Mouse (Mus musculus) Patski (cell line): Measurements from ENCODE around the gene Klf9. TPM values are rescaled to one million over a fixed set of nuclear protein-coding genes. Genes with fewer than 3 reads are reported as not detected.
"Not testable (repeated sequence)": the region's sequence is repeated elsewhere in the genome, so short reads cannot be mapped to it uniquely, and the experiment has no call there.

ENCODE experiments used
- ATAC-seq: fragments of 100-300 bp; one replicate; pipeline ENCODE4 v1.8.0; 2021
- CTCF ChIA-PET: fragments of 350-600 bp; sonication (Branson Sonifier 250); formaldehyde crosslinking; loops from one replicate; lab custom pipeline; 2022; ENCODE audit warnings: inconsistent platforms; lab: Charles Lee
- POLR2A ChIA-PET: fragments of 350-600 bp; sonication (Branson Sonifier 250); formaldehyde crosslinking; loops from one replicate; lab custom pipeline; 2022; ENCODE audit warnings: antibody characterized with exemption, inconsistent platforms; lab: Charles Lee
- DNase-seq: peaks from one replicate; pipeline ENCODE4 v3.0.0-alpha.2; 2011; ENCODE audit warnings: low read depth, low spot score
- H3K27me3 ChIP-seq: fragments of 371-371 bp; one replicate; pipeline ENCODE4 v1.5.1; 2021
- CTCF ChIP-seq: fragments of 100-300 bp; IDR thresholded peaks from one replicate; pipeline ENCODE4 v1.5.1; 2021
- in situ Hi-C: fragments of 300-500 bp; cut with MboI; formaldehyde crosslinking; loops from 3 replicates; pipeline ENCODE4 v1.11.1; 2018; ENCODE audit warnings: low pct_unique_long_range_greater_than_20kb, mixed read lengths
- polyA plus RNA-seq: library from polyadenylated mRNA; unstranded; gene quantifications from one replicate; pipeline ENCODE4 v1.2.3, GENCODE M21; 2021

The Klf9 gene
- polyA plus RNA-seq, 1 experiment from 2014 or later: 33.8 TPM

DNA sequence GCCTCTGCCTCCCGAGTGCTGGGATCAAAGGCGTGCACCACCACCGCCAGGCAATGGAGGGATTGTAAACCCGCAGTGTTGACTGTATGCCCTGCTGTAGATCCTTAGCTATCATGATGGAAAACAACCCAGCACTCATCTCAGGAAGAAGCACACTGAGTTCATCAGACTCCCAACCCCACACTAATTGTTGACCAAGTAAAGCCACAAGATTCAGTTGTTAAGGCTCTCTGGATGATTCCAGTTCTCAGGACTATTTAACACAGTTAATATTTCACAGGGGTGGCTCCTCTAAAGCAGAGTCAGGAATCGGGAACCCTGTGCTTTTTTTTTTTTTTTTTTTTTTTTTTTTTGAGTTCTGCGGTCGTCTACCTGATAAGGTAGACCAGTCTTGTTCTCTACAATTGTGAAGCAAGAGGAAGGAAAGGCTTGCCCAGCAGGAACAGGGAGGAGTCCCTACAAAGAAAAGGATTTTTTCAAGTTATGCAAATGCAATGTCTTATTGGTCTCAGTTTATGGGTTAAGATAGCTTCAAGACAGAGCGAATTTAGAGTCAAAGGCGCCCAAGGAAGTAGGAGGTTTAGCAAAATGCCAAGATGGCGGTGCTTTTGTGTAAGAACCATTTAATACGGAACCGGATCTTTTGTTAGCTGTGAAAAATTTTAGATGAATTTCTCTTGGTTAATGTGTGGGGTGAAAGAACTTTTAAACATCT lies 1.1 kb upstream of the Klf9 start:
- ChIA-PET CTCF (interaction anchor here (1.4 kb wide), 1 partner anchor 64 kb away, joined by 3 read pairs; no protein-coding TSS in a partner anchor), POLR2A (interaction anchor here (0.6 to 0.7 kb wide), 3 partner anchors 120 to 345 kb away, joined by 3 to 5 read pairs (median 5); no protein-coding TSS in a partner anchor)
- in situ Hi-C loops: loop anchor here (5.0 to 10.0 kb wide), 3 partner anchors 87 to 223 kb away; no protein-coding TSS in a partner anchor
- ATAC-seq (no peak), DNase-seq (no peak)
- TF ChIP-seq CTCF: no peak
- H3K27me3 ChIP-seq: no peaks in the 10 kb centered on the region

DNA sequence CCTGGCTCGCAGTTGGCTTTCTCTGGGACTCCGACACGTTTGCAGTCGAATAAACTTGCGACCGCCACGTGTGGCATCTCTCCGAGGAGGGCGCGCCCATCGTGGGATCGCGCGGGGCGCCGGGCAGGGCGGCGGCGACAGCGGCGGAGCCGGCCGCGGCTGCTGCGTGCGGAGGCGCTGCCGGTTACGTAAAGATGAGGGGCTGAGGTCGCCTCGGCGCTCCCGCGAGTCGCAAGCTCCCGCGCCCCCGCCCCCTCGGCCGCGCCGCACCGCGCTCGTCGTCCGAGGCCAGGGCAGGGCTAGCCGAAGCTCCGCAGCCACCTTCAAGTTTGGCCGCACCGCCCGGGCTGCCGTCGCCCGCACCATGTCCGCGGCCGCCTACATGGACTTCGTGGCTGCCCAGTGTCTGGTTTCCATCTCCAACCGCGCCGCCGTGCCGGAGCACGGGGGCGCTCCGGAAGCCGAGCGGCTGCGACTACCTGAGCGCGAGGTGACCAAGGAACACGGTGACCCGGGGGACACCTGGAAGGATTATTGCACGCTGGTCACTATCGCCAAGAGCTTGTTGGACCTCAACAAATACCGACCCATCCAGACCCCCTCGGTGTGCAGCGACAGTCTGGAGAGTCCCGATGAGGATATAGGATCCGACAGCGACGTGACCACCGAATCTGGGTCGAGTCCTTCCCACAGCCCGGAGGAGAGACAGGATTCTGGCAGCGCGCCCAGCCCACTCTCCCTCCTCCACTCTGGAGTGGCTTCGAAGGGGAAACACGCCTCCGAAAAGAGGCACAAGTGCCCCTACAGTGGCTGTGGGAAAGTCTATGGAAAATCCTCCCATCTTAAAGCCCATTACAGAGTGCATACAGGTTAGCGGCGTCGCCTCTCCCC lies 610 bp downstream of the Klf9 start:
- CTCF ChIA-PET: interaction anchor here (3.1 kb wide), 1 partner anchor 225 kb away, joined by 16 read pairs; no protein-coding TSS in a partner anchor
- ATAC-seq (peak; percentile 6), DNase-seq (no peak)
- no peak for TF ChIP-seq CTCF
- H3K27me3 ChIP-seq: no peaks in the 10 kb centered on the region
- POLR2A ChIA-PET: interaction anchor here (0.5 to 1.3 kb wide), 4 partner anchors 8 to 201 kb away, joined by 3 read pairs; no protein-coding TSS in a partner anchor
- in situ Hi-C loops: loop anchor here (5.0 to 10.0 kb wide), 3 partner anchors 86 to 224 kb away; no protein-coding TSS in a partner anchor

DNA sequence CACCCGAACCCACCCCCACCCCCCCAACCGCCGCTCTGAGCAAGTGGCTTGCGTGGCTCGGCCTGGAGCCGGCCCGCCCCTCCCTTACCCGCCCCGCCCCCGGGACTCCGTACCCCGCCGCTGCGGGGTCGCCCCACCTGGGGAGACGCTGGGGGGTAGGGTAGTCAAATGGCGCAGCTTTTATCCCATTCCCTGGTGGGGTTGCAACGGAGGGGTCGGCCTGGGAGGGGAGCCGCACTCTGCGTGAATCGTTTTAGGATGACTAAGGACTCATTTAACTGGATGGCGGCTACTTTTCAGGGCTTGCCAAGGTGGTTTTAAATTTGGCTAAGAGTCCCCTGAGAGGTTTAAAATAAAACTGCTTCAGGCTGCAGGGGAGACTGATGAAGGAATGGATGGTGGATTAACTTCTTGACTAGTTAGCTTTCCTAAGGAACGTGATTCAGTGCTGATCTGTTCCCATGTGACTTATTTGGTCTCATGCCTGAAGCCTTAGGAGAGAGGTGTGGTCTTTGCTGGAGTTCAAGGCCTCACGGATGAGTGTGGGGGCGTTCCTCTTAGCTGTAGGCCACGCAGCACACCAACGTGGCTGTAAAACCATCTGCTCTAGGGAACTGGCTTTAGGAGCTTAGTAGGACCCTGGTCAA lies 1.5 kb downstream of the Klf9 start:
- TF ChIP-seq CTCF: no peak
- no peak for ATAC-seq
- in situ Hi-C loops: loop anchor here (5.0 to 10.0 kb wide), 3 partner anchors 85 to 225 kb away; no protein-coding TSS in a partner anchor
- H3K27me3 ChIP-seq: no peaks in the 10 kb centered on the region
- ChIA-PET POLR2A (interaction anchor here (0.5 to 1.3 kb wide), 3 partner anchors 9 to 182 kb away, joined by 3 read pairs; no protein-coding TSS in a partner anchor), CTCF (interaction anchor here (1.1 to 3.1 kb wide), 2 partner anchors 187 to 226 kb away, joined by 3 to 16 read pairs; no protein-coding TSS in a partner anchor)
- DNase-seq: no peak

DNA sequence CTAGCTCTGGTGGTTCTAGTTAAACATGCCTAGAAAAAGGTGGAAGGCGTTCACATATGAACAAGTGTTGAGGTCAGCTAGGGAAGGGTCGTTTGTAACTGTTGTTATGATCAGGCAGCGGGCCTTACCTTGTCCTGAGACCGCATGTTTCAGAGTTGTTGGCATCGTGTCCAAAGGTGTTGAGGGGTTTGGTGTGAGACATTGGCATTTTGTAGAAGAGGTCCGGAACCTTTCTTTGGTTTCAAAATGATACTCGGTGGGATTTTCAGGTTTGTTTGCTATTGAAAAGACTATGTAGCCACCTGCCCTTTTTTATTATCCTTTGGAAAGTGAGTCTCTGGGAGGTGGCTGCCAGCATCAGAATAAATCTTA lies 2.0 kb downstream of the Klf9 start:
- no peaks in the 10 kb centered on the region for H3K27me3 ChIP-seq
- TF ChIP-seq CTCF: no peak
- ATAC-seq (no peak), DNase-seq (no peak)
- ChIA-PET CTCF (interaction anchor here (1.1 to 3.1 kb wide), 4 partner anchors 8 to 226 kb away, joined by 3 to 16 read pairs (median 4); no protein-coding TSS in a partner anchor), POLR2A (interaction anchor here (0.5 to 1.3 kb wide), 3 partner anchors 38 to 183 kb away, joined by 3 to 4 read pairs (median 3); no protein-coding TSS in a partner anchor)
- in situ Hi-C loops: loop anchor here (5.0 to 10.0 kb wide), 3 partner anchors 84 to 226 kb away; no protein-coding TSS in a partner anchor

DNA sequence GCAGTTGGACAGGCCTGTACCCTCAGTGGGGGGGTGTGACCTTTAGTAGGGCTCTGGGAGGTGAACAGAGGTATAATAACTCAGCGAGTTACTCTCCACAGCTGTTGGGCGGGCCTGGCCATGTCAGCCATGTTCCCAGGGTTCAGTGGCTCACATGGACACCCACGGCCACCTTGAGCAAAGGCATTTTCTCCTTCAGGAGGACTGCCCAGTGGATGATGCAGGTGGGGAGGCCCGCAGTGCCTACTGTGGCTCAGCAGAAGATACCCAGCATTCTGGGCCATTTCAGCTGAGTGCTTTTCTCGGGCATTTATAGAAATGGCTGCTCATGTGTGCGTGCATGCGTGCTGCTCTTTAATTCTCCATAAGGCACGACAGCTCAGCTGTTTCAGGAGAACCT lies 2.5 kb downstream of the Klf9 start:
- CTCF ChIA-PET: interaction anchor here (1.1 to 3.1 kb wide), 4 partner anchors 9 to 227 kb away, joined by 3 to 16 read pairs (median 4); no protein-coding TSS in a partner anchor
- ATAC-seq: no peak
- in situ Hi-C loops: loop anchor here (5.0 to 10.0 kb wide), 3 partner anchors 84 to 226 kb away; no protein-coding TSS in a partner anchor
- POLR2A ChIA-PET: interaction anchor here (0.6 to 0.7 kb wide), 2 partner anchors 120 to 1870 kb away, joined by 4 to 6 read pairs; no protein-coding TSS in a partner anchor
- DNase-seq: no peak
- TF ChIP-seq CTCF: no peak
- no peaks in the 10 kb centered on the region for H3K27me3 ChIP-seq

DNA sequence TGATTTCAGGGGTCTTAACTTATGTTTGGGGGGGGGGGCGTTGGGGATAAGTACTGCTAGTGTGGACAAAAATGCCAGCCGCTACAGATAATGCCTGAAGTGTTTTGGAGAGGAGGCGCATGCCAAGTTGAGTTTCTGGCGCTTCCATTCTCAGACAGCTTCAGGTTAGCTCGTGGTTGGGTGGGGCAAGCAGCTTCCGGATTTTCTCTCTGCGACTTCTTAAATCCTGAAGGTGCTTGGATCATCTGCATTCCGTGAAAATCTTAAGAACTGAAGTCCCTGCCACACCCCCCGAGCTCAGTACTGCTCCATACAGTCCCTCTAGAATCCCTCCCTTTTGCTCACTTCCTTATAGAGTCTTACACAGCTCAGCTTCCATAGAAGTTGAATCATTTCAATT lies 3.0 kb downstream of the Klf9 start:
- POLR2A ChIA-PET: interaction anchor here (0.6 to 0.7 kb wide), 3 partner anchors 68 to 1870 kb away, joined by 3 to 6 read pairs (median 4); no protein-coding TSS in a partner anchor
- no peaks in the 10 kb centered on the region for H3K27me3 ChIP-seq
- no peak for DNase-seq
- CTCF ChIA-PET: interaction anchor here (1.1 to 3.1 kb wide), 3 partner anchors 9 to 227 kb away, joined by 4 to 16 read pairs (median 5); no protein-coding TSS in a partner anchor
- ATAC-seq: no peak
- in situ Hi-C loops: loop anchor here (5.0 to 10.0 kb wide), 3 partner anchors 83 to 227 kb away; no protein-coding TSS in a partner anchor
- no peak for TF ChIP-seq CTCF

DNA sequence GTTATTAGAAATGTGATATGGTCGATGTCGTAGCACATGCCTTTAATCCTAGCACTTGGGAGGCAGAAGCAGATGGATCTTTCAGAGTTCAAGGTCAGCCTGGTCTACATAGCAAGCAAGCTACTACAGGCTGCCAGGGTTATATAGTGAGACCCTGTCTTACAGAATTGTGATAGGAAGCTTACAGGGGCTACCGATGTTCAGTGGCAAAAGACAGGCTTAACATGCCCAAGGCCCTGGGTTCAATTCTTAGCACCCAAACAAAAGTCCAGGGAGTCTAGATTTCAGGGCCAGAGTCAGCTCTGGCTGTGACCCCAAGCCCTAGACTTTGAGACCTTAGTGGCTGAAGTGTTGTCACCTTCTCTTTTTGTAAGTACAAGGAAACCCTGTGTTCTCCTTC lies 4.1 kb downstream of the Klf9 start:
- CTCF ChIA-PET: no interaction called here
- TF ChIP-seq CTCF: no peak
- POLR2A ChIA-PET: interaction anchor here (1.2 kb wide), 2 partner anchors 10 to 229 kb away, joined by 3 to 4 read pairs; no protein-coding TSS in a partner anchor
- ATAC-seq: no peak
- no peaks in the 10 kb centered on the region for H3K27me3 ChIP-seq
- in situ Hi-C loops: loop anchor here (10.0 kb wide), 1 partner anchor 200 kb away; no protein-coding TSS in a partner anchor
- no peak for DNase-seq

DNA sequence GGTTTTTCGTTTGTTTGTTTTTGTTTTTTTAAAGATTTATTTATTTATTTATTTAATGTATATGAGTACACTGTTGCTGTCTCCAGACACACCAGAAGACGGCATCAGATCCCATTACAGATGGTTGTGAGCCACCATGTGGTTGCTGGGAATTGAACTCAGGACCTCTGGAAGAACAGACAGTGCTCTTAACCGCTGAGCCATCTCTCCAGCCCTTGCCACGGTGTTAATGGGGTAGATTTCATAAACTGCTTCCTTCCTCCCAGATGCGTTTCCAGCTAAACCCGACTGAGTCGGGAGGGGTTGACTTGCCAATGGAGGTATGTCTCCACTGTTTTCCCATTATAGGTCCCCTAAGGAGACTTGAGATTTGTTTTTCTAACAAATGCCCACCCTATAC lies 4.5 kb downstream of the Klf9 start:
- CTCF ChIA-PET, ATAC-seq, H3K27me3 ChIP-seq, DNase-seq: not testable (repeated sequence)
- POLR2A ChIA-PET: interaction anchor here (1.2 kb wide), 2 partner anchors 10 to 229 kb away, joined by 3 to 4 read pairs; no protein-coding TSS in a partner anchor
- in situ Hi-C loops: loop anchor here (10.0 kb wide), 1 partner anchor 201 kb away; no protein-coding TSS in a partner anchor

DNA sequence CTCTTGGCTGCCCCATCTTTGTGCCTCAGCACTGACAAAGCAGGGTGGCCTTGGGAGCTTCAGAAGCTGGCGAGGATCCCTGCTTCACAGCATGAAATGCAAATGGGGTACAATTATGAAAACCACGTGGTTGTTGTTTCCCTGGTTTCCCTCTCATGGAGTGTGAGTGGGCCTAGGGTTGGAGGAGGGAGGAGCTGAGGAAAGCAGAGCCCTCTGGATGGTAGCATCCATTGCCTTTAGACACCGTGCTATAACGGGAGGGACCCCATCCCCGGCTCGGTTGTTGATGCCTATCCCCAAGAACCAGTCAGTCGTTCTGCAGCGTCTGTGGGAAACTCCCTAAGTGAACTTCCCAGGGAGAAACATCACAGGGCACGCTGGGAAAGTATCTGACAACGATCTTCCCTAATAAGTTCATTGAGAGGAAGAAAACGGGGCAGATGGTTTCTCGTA lies 5.4 kb downstream of the Klf9 start:
- POLR2A ChIA-PET: interaction anchor here (0.9 to 1.2 kb wide), 3 partner anchors 11 to 230 kb away, joined by 3 to 6 read pairs (median 4); no protein-coding TSS in a partner anchor
- DNase-seq: no peak
- in situ Hi-C loops: loop anchor here (10.0 kb wide), 1 partner anchor 202 kb away; no protein-coding TSS in a partner anchor
- ATAC-seq: no peak
- H3K27me3 ChIP-seq: no peaks in the 10 kb centered on the region
- no peak for TF ChIP-seq CTCF
- CTCF ChIA-PET: no interaction called here
